Mouse (Mus musculus): Measurements from ENCODE around the gene Ppie.
"Not testable (repeated sequence)": the region's sequence is repeated elsewhere in the genome, so short reads cannot be mapped to it uniquely, and the experiment has no call there.

The Ppie gene

DNA sequence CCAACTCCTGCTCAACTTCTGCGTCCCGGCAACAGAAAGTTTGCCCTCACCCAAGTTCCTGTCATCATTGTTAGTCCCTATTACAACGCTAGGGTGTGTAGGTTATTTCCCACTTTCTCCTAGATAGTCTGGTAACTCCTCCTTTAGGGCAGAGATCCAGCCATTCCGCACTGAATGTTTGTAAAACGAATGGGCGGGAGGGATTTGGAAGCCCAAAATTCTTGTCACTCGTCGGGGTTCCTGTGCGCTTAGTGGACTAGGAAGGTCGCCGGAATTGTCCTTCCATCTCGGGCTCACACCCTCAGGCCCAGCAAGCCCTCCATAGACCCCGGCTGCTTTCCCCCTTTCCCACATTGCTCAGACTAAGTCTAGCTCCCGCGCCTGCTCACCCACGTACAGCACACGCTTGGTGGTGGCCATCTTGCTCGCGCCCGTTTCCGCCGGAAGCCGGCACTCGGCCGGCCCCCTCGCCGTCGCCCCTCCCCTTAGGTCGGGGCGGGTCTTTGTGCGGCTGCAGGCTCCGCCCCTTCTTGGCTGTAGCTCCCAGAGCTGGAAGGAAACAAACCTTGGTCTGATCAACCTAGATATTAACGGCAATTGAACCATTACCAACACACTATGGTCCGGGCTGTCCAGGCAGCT is at the start of gene Ppie:
Gene Ppie (minus strand): TSS at position 439 of the 642 bp plus-strand sequence.
- DNase-seq (ENCODE audit: low spot score in 2 of 2): peak; percentile 47 to 55

DNA sequence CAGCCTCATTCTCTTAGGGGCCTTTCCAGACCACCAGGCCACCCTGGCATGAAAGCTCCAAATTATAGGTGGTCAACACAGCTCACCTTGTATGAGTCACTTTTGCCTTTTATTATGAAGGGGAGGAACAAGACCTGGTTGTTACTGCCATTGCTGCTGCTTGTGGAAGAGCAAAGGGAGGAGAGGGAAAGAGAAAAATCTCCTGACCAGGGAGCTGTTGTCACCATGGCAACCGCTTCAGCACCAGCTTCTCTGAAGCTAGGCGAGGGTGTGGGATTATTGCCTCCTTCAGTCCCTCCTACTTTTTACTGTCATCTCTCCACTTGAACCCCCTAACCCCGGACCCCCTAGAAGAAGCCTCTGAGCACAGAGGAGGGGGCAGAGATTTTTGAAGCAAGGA is 45.1 kb upstream of the Ppie start:
- DNase-seq (ENCODE audit: low spot score in 2 of 2): no peak

DNA sequence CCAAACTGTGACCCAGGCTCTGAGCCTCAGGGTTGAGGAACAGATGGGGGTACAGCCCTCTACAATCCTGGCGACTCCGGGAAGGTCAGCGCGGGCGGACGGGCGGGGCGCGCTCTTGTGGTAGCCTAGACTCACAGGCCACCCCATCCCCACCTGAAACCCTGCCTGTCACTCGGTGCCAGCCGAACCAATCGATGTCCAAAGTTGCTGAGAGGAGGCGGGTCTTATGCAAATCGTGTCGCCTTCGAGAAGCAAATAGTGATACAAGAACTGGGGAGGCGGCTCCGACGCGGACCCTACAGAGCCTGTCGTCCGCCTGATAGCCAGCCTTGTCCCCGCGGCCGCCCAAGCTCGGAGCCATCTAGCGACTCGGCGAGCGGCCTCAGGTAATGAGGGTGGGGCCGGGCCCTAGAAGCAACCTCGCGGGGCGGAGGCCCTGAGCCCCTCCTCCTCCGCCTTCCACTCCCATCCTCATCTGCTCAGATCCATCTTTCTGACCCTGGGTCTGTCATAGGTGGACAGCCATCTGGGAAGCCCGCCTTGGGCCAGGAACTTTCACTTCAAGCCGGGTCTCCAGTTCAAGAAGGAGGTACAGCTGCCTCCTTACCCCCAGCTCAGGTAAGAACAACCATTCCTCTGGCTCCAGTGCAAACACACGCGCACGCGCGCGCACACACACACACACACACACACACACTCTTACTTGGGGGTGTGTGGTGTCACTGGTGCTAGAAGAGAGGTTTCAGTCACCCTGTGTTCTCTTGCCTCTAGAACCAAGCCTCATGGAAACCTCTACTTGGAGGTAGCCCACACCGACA is 43.7 kb upstream of the Ppie start:
- peak; percentile 92 to 93 for DNase-seq (ENCODE audit: low spot score in 2 of 2)

DNA sequence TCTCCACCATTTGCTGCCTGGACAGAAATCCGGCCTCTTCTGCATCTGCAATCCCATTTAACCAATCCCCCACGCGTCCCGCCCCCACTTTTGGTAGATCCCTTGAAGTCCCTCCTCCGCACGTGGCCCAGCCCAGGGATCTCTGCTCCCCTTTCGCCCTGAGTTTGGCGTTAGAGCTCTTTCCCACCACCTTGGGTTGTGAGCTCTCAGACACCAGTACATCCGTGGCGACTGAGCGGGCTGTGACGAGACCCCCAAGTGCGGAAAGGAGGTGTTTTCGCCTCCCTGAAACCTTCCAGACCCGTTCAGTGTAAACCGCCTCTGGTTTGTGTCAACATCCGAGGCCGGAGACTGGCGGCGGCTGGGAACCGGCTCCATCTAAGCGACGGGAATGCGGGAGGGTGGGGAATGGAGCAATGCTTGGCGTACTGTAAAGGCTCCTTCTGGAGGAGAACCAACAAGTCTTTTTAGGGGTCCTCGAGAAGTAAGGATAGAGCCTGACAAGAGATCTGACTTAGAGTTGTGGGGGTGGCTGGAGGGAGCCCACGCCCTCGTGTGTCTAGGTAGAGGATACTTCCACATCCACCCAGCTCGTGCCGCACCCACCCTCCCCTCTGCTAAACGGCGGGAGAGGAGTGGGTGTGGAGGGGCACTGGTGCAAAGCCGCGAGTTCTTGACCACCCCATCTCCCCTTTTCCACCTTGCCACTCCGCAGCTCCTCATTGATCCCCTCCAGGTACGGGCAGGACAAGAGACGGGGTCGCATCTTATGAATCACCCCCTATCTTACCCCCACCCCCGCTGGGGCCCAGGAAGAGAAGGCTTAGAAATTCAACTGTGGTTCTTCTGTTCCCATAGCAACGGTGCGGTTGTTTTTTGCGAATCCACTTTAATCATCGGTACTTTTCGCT is 42.8 kb upstream of the Ppie start, which contains the start of gene Hpcal4:
Gene Hpcal4 (plus strand): TSS at position 900 of the 911 bp plus-strand sequence.
- peak in 1 of 2 experiments; percentile 63 for DNase-seq (ENCODE audit: low spot score in 2 of 2)

DNA sequence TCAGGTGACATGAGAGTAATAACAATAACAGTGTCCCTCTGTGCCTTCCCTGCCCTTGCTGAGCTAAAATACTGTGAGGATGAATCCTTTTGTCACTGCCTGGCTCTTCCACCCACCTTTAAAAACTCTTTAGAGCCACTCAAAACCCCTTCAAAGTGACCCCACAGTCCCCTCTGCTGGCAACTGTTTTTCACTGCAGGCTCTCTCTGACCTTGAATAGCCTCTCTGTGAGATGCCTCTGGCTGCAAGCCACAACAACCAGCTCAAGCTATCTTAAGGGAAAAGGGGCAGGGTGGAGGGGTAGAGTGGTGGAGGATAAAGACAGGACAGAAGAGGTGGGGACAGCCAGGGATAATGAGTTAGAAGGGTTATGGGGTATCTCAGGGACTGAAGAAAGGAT is 32.1 kb upstream of the Ppie start:
- DNase-seq (ENCODE audit: low spot score in 2 of 2): no peak

DNA sequence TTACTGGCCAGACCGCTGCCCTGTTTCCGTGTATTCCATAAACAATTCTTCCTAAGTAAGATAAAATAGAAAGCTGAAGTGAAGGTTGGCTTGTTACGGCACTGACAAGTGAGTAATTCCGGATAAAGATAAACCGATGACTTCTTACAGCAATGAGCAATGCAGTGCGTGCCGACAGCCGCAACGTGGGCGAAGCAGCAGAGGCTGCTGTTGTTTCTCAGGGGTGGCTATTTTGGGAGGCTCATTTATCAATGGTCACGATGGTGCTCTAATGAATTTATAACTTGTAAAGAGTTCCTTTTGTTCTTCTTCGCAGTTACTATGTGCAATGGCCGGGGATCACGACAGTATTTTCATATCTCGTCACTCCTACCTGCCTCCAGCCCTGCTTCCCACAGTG is 24.4 kb upstream of the Ppie start:
- DNase-seq (ENCODE audit: low spot score in 2 of 2): peak; percentile 58 to 73

DNA sequence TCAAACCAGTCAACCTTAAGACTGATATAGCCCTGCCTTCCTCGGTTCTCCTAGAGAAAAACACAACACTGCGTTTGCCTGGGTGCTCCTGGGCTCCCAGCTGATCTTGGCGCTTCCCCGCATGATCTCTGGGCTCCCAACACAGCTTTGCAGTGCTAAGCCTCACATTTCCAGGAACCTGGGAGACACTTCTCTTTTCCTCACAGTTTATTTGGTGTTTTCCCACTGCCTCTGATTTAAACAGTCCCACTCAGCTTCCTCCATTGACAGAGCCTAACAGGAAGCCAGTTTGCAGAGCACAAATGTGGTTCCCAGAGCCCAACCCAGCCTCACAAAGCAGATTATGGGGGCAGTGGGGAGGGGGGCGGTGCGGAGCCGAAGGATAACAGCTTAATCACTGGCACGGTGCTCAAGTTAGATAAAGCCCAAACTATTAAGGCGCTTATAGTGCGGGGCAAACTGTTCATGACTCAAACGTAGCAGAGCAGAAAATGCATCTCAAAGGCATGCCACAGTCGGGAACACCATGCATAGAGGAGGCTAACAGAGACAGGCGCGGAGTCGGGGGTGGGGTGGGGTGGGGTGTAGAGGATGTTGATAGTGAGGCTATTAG is 22.7 kb upstream of the Ppie start:
- no peak for DNase-seq (ENCODE audit: low spot score in 2 of 2)

DNA sequence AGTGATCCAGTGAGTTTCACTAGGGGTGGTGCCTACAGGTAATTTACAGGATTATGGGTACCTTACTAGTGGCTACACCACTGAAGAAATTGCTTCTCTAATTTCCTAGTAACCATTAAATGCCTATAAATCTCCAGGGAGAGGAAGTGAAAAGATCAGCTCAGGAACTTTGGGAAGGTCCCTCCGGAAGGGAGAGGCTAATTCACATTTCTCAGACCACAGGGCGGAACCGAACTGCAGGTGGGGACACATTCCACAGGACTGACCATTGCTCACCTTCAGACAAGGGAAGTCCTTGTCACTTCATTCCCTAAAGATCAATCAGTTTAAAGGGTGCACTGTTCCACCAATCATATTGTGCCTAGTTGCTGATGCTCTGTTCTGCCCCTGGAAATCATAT is 21.5 kb upstream of the Ppie start:
- DNase-seq (ENCODE audit: low spot score in 2 of 2): not testable (repeated sequence)

DNA sequence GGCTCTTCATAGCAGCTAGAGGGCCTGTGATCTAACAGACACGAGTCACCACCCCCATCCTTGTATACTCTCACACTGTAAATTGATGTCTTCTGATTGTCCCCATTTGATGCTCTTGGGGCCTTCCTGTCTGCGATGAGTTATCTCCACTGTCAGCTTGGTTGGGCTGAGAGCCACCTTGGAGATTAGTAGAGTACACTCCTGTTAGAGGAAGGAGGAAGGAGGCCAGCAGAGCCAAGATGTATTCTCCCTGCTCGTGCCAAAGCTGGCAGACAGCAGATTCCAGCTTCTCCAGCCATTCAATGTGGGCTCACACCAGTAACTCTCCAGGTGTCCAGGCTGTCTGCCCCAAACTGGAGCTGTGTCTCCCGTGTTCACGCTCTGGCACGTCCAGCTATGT is 20.8 kb upstream of the Ppie start:
- no peak for DNase-seq (ENCODE audit: low spot score in 2 of 2)

DNA sequence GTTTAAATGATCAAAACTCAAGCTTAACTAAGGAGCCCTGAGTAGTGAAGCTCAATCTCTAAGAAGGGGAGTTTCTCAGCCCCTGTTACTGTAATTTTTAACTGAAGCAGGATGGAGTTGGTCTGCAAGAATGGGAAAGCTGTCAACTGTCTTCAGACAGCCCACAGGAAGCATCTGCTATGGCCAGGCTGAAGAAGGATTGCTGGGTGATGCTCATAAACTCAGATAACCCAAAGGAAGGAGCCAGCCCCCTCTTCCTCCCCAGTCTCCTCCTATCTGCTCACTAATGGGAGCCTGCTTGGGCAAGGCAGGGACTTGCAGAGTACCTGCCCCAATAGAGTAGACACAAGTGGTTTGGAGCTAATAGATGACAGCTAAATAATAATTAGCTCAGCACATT is 16.1 kb upstream of the Ppie start:
- DNase-seq (ENCODE audit: low spot score in 2 of 2): no peak

DNA sequence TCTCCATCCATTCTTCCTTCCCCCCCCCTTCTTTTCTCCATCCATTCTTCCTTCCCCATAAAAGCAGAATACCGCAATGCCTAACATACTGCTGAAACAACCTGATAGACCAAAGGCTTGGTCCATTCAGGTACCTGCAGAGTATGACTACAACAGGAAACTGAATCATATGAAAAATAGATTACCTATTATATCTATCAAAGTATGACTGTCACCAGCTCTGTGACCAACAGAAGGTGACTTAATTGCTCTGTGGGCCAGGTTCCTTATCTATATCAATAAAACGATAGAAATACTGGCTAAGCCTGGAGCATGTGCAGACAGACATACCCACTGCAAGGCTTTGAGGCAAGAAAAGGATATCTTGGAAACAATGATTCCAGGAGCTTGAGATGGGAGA is 15.7 kb upstream of the Ppie start:
- DNase-seq (ENCODE audit: low spot score in 2 of 2): no peak

DNA sequence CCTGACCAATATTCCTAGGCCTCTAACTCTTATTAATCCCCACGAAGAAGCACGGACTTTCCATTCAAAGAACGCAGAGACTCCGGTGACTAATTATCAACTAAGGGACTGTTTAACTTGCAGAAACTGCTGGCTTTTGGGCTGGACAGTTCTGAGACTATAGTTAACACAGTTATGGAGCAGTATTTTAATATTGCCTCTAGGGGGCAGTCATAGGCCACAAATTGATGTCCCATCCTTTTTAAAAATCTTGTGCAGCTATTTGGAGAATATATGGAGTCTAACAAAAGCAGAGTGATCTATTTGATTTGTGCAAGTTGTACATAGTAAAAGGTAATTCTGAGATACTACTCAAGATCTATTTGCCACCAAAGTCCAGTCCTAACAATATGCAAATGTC is 15.3 kb upstream of the Ppie start:
- DNase-seq (ENCODE audit: low spot score in 2 of 2): no peak

DNA sequence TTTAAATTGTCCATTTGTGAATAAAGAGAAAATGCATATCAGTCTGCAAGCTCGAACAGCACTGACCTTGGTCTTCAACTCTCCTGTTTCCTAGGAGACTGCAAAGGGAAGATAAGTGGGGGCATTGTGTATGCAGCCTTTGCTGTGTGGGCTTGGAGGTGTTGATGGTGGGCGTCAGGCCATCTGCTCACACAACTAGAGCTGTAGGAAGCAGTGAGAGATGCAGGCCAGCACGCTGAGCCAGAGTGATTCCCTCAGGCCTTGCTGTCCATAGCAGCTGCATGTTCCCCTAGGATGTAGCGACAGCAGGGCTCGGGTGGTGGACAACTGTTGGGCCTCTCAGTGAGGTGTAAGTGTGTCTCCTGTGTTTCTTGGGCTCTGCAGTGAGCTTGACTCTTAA is 13.2 kb upstream of the Ppie start:
- peak; percentile 80 to 87 for DNase-seq (ENCODE audit: low spot score in 2 of 2)

DNA sequence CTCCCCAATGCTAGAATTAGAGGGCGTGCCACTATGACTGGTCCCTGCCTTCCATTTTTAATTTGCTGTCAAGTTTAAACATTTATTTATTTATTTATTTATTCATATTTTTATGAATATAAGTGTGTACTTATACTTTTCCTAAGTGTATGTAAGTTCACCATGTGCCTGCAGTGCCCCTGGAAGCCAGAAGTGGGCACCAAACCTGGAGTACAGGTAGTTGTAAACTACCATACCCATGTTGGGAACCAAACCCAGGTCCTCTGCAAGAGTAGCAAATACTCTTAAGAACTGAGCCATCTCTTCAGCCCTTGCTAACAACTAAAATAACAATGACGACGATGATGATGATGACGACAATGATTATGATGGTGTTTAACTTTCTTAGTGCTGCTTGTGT is 12.3 kb upstream of the Ppie start:
- DNase-seq (ENCODE audit: low spot score in 2 of 2): no peak

DNA sequence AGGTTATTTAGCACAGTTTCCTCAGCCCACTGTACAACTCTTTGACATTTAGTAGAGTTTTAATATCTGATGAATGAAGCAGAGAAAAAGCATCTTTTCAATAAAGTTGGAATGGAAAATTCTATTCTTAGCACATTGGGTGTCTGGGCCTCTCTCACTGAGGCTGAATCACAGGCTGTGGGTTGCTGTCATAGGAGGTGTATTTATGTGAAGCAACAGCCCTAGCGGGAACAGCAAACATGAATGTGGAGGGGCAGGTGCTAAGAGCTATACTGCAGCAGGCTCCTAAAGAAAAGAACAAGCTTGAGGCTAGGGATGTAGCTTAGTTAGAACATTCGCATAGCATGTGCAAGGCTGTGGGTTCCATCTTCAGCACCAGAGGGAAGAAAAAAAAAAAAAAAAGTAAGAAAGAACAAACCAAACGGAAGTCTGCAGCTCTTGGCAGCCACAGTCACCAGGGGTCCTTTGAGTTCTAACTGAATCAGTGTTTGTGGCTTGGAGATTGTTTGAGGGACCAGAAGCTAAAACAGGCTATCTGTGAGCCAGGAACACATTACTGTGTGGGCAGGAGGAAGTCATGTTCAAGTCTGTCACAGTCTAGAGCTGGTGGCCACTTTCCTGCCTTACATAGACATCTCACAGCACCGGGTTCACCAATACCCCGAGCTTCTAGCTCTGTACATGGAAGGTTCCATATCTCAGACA is 7.8 kb upstream of the Ppie start:
- peak; percentile 65 to 75 for DNase-seq (ENCODE audit: low spot score in 2 of 2)

DNA sequence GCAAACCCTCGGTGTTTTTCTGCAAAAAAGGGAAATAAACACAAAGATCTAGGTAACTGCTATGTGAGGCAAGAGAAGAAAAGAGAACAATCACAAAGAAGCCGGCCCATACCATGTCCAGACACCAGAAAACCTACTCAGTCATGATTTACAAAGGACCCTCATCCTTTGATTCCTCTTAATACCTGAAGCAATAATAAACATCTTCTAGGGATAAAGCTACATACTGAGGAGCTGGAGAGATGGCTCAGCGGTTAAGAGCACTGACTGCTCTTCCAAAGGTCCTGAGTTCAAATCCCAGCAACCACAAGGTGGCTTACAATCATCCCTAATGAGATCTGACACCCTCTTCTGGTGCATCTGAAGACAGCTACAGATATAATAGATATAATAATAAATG is 2.2 kb downstream of the Ppie start:
- no peak for DNase-seq (ENCODE audit: low spot score in 2 of 2)

DNA sequence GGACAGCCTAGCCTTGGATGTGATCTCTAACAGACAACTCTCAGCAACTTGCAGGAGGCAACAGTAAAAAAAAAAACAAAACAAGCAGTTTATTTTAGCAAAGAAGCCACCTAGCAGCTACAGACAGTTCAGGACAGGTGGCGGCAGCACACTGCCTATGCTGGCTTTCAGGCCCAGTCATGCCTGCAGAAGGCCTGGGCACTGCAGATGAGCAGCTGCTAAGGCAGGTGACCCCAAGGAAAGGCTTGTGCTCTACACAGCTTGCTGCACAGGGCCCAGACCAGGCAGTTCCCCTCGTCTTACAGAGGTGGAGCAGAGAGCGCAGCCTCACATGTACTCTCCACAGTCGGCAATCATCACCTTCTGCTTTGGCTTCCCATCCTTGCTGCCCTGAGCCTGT is 12.7 kb downstream of the Ppie start:
- DNase-seq (ENCODE audit: low spot score in 2 of 2): no peak

DNA sequence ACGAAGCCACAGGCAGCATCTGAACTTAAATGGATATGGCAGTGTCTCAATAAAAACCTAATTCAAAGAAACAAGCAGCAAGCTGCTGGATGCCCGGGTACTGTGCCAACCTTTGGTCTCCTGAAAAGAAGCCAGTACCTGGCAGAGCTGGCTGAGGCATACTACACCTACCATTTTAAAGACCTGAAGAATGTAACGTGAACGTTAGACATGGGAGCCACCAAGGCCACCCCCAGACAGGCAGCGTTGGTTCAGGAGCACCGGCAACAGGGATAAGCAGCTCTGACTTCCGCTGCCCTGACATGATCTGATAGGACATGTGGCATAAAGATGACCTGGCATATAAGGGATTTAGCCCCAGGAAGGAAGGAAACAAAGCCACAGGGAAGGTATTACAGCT is 13.1 kb downstream of the Ppie start:
- no peak for DNase-seq (ENCODE audit: low spot score in 2 of 2)

DNA sequence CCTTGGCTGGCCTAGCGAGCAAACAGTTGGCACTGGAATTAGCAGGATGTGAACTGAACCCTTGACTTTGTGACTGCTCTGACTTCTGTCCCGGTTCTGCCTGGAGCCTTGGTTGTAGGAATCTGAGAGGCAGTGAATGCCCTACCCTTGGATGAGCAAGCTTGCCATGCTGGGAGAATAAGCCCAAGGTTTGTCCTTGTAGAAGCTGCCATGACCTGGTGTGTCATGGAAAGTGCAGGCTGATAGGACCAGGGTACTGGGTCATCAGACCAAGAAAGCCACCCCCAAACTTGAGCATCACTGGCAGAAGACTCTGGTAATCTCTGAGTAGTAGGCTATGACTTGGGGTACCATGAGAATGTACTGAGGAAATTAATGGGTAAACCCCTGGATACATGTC is 18.5 kb downstream of the Ppie start:
- DNase-seq (ENCODE audit: low spot score in 2 of 2): no peak

DNA sequence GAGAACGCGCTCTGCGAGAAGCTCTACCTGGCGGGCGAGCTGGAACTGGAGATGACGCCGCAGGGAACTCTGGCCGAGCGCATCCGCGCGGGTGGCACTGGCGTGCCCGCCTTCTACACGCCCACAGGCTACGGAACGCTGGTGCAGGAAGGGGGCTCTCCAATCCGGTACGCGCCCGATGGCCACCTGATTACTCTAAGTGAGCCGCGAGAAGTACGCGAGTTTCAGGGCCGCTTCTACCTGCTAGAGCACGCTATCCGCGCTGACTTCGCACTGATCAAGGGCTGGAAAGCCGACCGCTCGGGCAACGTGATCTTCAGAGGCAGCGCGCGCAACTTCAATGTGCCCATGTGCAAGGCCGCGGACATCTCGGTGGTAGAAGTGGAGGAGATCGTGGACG is 23.1 kb downstream of the Ppie start:
- DNase-seq (ENCODE audit: low spot score in 2 of 2): peak in 1 of 2 experiments; percentile 11

DNA sequence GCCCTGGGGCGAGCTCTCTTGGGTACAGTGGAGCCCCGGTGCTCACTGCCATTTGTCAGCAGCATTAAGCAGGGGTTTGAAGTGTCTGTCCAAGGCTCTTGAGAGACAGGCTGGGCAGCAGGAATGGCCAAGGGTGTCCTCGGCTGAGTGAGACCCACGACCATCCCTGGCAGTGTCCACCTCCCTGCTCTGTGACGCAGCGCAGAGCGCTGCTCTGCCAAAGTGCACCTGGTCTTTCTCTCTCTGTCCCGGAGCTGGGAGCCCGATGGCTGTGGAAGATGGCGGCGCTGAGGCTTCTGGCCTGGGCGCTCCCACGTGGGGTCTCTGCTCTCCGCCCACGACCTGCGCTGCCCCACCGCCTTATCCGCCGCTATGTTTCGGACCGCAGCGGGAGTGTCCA is 23.7 kb downstream of the Ppie start, which contains the start of gene Oxct2b:
Gene Oxct2b (plus strand): TSS at position 256 of the 400 bp plus-strand sequence.
- DNase-seq (ENCODE audit: low spot score in 2 of 2): no peak
